Comparison of ENCODE assay signal across 22 mouse cellular contexts in genomic region chr2:131046025-131046424, GRCm38 (mm10). TPM values are rescaled to one million over a fixed set of nuclear protein-coding genes. Genes with fewer than 3 reads are reported as not detected.
"Had no signal": no experiment of that assay in that cellular context is flagged by ENCODE, and none has a peak within 500 bp of the region (broad histone marks: within the 10 kb centered on the region; RNA-seq: fewer than 3 reads in every experiment).

No protein-coding gene starts in this region.

- H3K9me3 ChIP-seq: heart, embryonic 13.5 days; heart, embryonic 15.5 days; hindbrain, embryonic 13.5 days; hindbrain, embryonic 15.5 days; limb, embryonic 13.5 days; limb, embryonic 15.5 days; liver, embryonic 13.5 days had no signal

- H3K36me3 ChIP-seq: heart, embryonic 13.5 days; heart, embryonic 15.5 days; hindbrain, embryonic 13.5 days; hindbrain, embryonic 15.5 days; limb, embryonic 13.5 days; limb, embryonic 15.5 days; liver, embryonic 13.5 days had no signal

- H3K4me3 ChIP-seq: gastrocnemius, adult 2 months; heart, adult 2 months; heart, embryonic 13.5 days; heart, embryonic 15.5 days; hindbrain, embryonic 13.5 days; hindbrain, embryonic 15.5 days; limb, embryonic 13.5 days; limb, embryonic 15.5 days; liver, embryonic 13.5 days had no signal

- H3K4me2 ChIP-seq: heart, embryonic 11.5 days; heart, embryonic 13.5 days; heart, embryonic 15.5 days; hindbrain, embryonic 13.5 days; hindbrain, embryonic 15.5 days; limb, embryonic 13.5 days; limb, embryonic 15.5 days; liver, embryonic 13.5 days had no signal

- DNase-seq: gastrocnemius, adult 2 months; gastrocnemius, postnatal 10 days; gastrocnemius, postnatal 25 days; heart, adult 2 months; heart, postnatal 14 days; heart, postnatal 36 days; kidney, adult 18-20 months; kidney, postnatal 14 days; layer of hippocampus, adult 9-11 months; layer of hippocampus, postnatal 36 days; left cerebral cortex, postnatal 4 days; liver, embryonic 13.5 days had no signal

- H3K27ac ChIP-seq: gastrocnemius, adult 2 months; heart, adult 2 months; heart, embryonic 13.5 days; hindbrain, embryonic 13.5 days; hindbrain, embryonic 15.5 days; hindbrain, postnatal 0 days; limb, embryonic 13.5 days; liver, embryonic 13.5 days had no signal

- ATAC-seq: hindbrain, postnatal 0 days had no signal

- H3K9ac ChIP-seq: heart, embryonic 13.5 days; heart, embryonic 15.5 days; hindbrain, embryonic 13.5 days; hindbrain, embryonic 15.5 days; limb, embryonic 13.5 days; limb, embryonic 15.5 days; liver, embryonic 13.5 days had no signal

RNA-seq across cellular contexts. Expression of gene Gfra4, which starts 3.1 kb away (rescaled TPM):
- total RNA-seq: hematopoietic stem cell, adult 5-6 weeks; liver, adult 2 months had no signal

RNA-seq across cellular contexts. Expression of gene Adam33, which starts 17.6 kb away (rescaled TPM):
- total RNA-seq: hematopoietic stem cell, adult 5-6 weeks had no signal

RNA-seq across cellular contexts. Expression of gene Siglec1, which starts 40.5 kb away (rescaled TPM):
- total RNA-seq: hematopoietic stem cell, adult 5-6 weeks had no signal
